Mouse (Mus musculus) intestine, embryonic 14.5 days (tissue): ENCODE measurements at regions not wholly inside any gene's neighbourhood (a gene's known extent, or its start where the extent isn't known, plus 50 kb on each side); places are given as distances from the start of the nearest gene placed in this dataset.
"Not testable (repeated sequence)": the region's sequence is repeated elsewhere in the genome, so short reads cannot be mapped to it uniquely, and the experiment has no call there.

Experiments
- ATAC-seq: fragments of 200-750 bp; cut with Nextera tagmentation; replicated peaks from 2 replicates; pipeline ENCODE4 v1.8.0; 2017; ENCODE audit warnings: low read depth, moderate number of reproducible peaks, moderate TSS enrichment, moderate library complexity; ENCODE audit not compliant: low FRiP score, low TSS enrichment
- DNase-seq: peaks from one replicate; pipeline ENCODE4 v3.0.0-alpha.2; 2018; ENCODE audit warnings: low spot score
- H3K27ac ChIP-seq: fragments of 300-500 bp; sonication (generic); 2 replicates; pipeline ENCODE4 v1.5.1; 2014; ENCODE audit warnings: low read depth, mild to moderate bottlenecking, control low read depth
- H3K27me3 ChIP-seq: fragments of 300-500 bp; sonication (generic); replicated peaks from 2 replicates; pipeline ENCODE4 v1.6.1; 2014; ENCODE audit warnings: low read length, control low read depth; ENCODE audit not compliant: control insufficient read depth, insufficient read depth
- H3K36me3 ChIP-seq: fragments of 300-500 bp; sonication (generic); 2 replicates; pipeline ENCODE4 v1.6.1; 2014; ENCODE audit warnings: low read length, control low read depth; ENCODE audit not compliant: control insufficient read depth, insufficient read depth
- H3K4me1 ChIP-seq: fragments of 300-500 bp; sonication (generic); replicated peaks from 2 replicates; pipeline ENCODE4 v1.6.1; 2014; ENCODE audit warnings: low read length, control low read depth, mixed read lengths; ENCODE audit not compliant: control insufficient read depth, insufficient read depth
- H3K4me2 ChIP-seq: fragments of 300-500 bp; sonication (generic); 2 replicates; pipeline ENCODE4 v1.6.1; 2014; ENCODE audit warnings: low read length
- H3K4me3 ChIP-seq: fragments of 300-500 bp; sonication (generic); 2 replicates; pipeline ENCODE4 v1.5.1; 2014; ENCODE audit warnings: low read depth, low read length, control low read depth, mixed read lengths
- H3K9ac ChIP-seq: fragments of 300-500 bp; sonication (generic); 2 replicates; pipeline ENCODE4 v1.6.1; 2014; ENCODE audit warnings: mild to moderate bottlenecking, low read length
- H3K9me3 ChIP-seq: fragments of 300-500 bp; sonication (generic); 2 replicates; pipeline ENCODE4 v1.6.1; 2016; ENCODE audit warnings: low read length, control low read depth; ENCODE audit not compliant: control insufficient read depth
- WGBS: fragments of 180-500 bp; shearing (Covaris S2); extraction: QIAGEN DNeasy Blood & Tissue Kit; methylation state at CpG from one replicate; pipeline ENCODE4 v1.1.7; 2014; 5-methylcytosine and 5-hydroxymethylcytosine counted together

- DNase-seq = peak; percentile 58
- ATAC-seq = peak; percentile 82; the same call in 1 of the 2 replicates
Observed at GRCm38 (mm10) chr5:96898120-96898672, 99.3 kb upstream of the Bmp2k start.

GRCm38 (mm10) chr5:96898695-96899094 is 98.8 kb upstream of the Bmp2k start:
- H3K9ac ChIP-seq = no peak overlapping the region
- no peak for ATAC-seq
- 63% methylated on average over 5 of the region's 5 CpGs for WGBS
- no peaks in the 10 kb centered on the region for H3K4me1 ChIP-seq
- H3K4me2 ChIP-seq = no peak overlapping the region
- no peaks in the 10 kb centered on the region for H3K27me3 ChIP-seq
- DNase-seq = no peak
- H3K4me3 ChIP-seq = no peak overlapping the region
- H3K27ac ChIP-seq = no peak overlapping the region
- no peaks in the 10 kb centered on the region for H3K36me3 ChIP-seq
- H3K9me3 ChIP-seq = no peaks in the 10 kb centered on the region

More at GRCm38 (mm10) chr5:96898120-96898672, 99.3 kb upstream of the Bmp2k start:
- Histone ChIP-seq H3K36me3 (no peaks in the 10 kb centered on the region), H3K27ac (no peak overlapping the region), H3K9me3 (no peaks in the 10 kb centered on the region), H3K4me2 (no peak overlapping the region), H3K4me1 (no peaks in the 10 kb centered on the region), H3K27me3 (no peaks in the 10 kb centered on the region), H3K4me3 (no peak overlapping the region), H3K9ac (no peak overlapping the region)
- 64% methylated on average over 8 of the region's 8 CpGs for WGBS

- no peaks in the 10 kb centered on the region for H3K36me3 ChIP-seq
- H3K27ac ChIP-seq = no peak overlapping the region
- H3K4me1 ChIP-seq = no peaks in the 10 kb centered on the region
- no peak overlapping the region for H3K9ac ChIP-seq
- no peaks in the 10 kb centered on the region for H3K27me3 ChIP-seq
- WGBS = 44% methylated on average over 17 of the region's 17 CpGs
- no peak overlapping the region for H3K4me3 ChIP-seq
- H3K4me2 ChIP-seq = no peak overlapping the region; the same call in 1 of the 2 replicates
- DNase-seq = no peak
- no peak for ATAC-seq
- H3K9me3 ChIP-seq = no peaks in the 10 kb centered on the region
Observed at GRCm38 (mm10) chr5:96905572-96906271, 91.8 kb upstream of the Bmp2k start.

GRCm38 (mm10) chr5:96908371-96908770 is 89.1 kb upstream of the Bmp2k start:
- H3K27me3 ChIP-seq, H3K4me3 ChIP-seq, ATAC-seq, H3K9ac ChIP-seq, H3K4me1 ChIP-seq, H3K4me2 ChIP-seq, H3K9me3 ChIP-seq, DNase-seq, H3K36me3 ChIP-seq, H3K27ac ChIP-seq: not testable (repeated sequence)
- 88% methylated on average over 2 of the region's 2 CpGs for WGBS

- H3K9ac ChIP-seq = no peak overlapping the region
- H3K4me1 ChIP-seq = peaks cover 4% of the 10 kb centered on the region
- H3K27ac ChIP-seq = no peak overlapping the region
- H3K27me3 ChIP-seq = no peaks in the 10 kb centered on the region
- H3K4me2 ChIP-seq = no peak overlapping the region
- 80% methylated on average over 6 of the region's 6 CpGs for WGBS
- H3K4me3 ChIP-seq = no peak overlapping the region
- no peak for DNase-seq
- H3K9me3 ChIP-seq = no peaks in the 10 kb centered on the region
- H3K36me3 ChIP-seq = no peaks in the 10 kb centered on the region
- no peak for ATAC-seq
Observed at GRCm38 (mm10) chr5:96909218-96909617, 88.3 kb upstream of the Bmp2k start.

GRCm38 (mm10) chr5:96911550-96912253 is 85.8 kb upstream of the Bmp2k start:
- Histone ChIP-seq H3K27me3 (no peaks in the 10 kb centered on the region), H3K9ac (no peak overlapping the region), H3K4me2 (peak overlapping the region; percentile 32), H3K27ac (peak overlapping the region; percentile 24; the same call in 1 of the 2 replicates), H3K4me3 (0 out of 2 replicates have a peak overlapping the region, but pooled peaks have one; percentile 6), H3K9me3 (no peaks in the 10 kb centered on the region), H3K36me3 (no peaks in the 10 kb centered on the region), H3K4me1 (peaks cover 4% of the 10 kb centered on the region)
- WGBS = 47% methylated on average over 13 of the region's 13 CpGs
- DNase-seq = no peak
- no peak for ATAC-seq

- Histone ChIP-seq H3K36me3 (no peaks in the 10 kb centered on the region), H3K27me3 (no peaks in the 10 kb centered on the region), H3K9ac (no peak overlapping the region), H3K4me2 (no peak overlapping the region), H3K27ac (no peak overlapping the region), H3K4me1 (peaks cover 4% of the 10 kb centered on the region), H3K9me3 (no peaks in the 10 kb centered on the region), H3K4me3 (no peak overlapping the region)
- DNase-seq (no peak), ATAC-seq (no peak)
- WGBS = 53% methylated on average over 4 of the region's 4 CpGs
Observed at GRCm38 (mm10) chr5:96912254-96912635, 85.2 kb upstream of the Bmp2k start.

GRCm38 (mm10) chr5:96912781-96913180 is 84.7 kb upstream of the Bmp2k start:
- no peak for ATAC-seq
- H3K36me3 ChIP-seq = no peaks in the 10 kb centered on the region
- 67% methylated on average over 4 of the region's 4 CpGs for WGBS

More at GRCm38 (mm10) chr5:96912781-96913180, 84.7 kb upstream of the Bmp2k start:
- Histone ChIP-seq H3K4me2 (no peak overlapping the region), H3K9ac (no peak overlapping the region), H3K4me3 (no peak overlapping the region), H3K9me3 (no peaks in the 10 kb centered on the region), H3K4me1 (peaks cover 4% of the 10 kb centered on the region), H3K27ac (no peak overlapping the region), H3K27me3 (no peaks in the 10 kb centered on the region)
- DNase-seq = no peak
